Mouse (Mus musculus): ENCODE results near the gene Thsd7b. TPM values are rescaled to one million over a fixed set of nuclear protein-coding genes. Genes with fewer than 3 reads are reported as not detected.
"Not testable (repeated sequence)": the region's sequence is repeated elsewhere in the genome, so short reads cannot be mapped to it uniquely, and the experiment has no call there.

The Thsd7b gene
- total and polyA plus RNA-seq, 3 experiments = 0.08 to 0.23 (median 0.12) TPM

DNA sequence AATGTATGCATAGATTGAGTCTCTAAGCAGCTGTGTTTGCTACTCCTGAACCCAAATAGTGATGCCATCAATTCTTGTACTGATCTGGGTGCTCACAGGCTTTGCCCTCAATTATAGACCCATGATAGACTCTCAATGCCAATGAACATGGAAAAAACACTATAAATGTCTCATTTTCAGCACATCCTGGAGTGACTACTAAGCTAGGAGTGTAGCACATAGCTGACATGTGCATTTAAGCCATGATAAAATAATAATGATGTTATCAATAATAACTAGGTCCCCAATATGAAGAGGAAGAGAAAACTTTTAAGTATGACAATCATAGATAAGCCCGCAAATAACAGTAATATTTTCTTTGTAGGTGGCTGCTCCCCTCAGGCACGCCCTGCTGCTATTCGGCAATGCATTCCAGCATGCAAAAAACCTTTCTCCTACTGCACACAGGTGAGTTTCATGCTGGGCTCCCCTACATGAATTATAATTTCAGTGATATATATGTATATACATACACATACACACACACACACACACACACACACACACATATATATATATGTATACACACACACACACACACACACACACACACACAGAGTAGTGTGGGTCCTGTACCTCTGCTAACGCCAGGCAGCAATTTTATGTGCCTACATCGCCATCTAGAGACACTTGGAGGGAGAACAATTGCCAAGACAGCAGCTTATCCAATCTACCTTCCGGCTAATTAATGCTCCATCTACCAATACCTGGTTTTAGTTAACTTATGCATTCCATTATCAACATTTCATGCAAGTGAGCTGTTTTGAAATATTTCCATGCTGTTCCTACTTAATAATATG lies 919.3 kb downstream of the Thsd7b start:
- no peak overlapping the region for H3K4me3 ChIP-seq
- intact Hi-C loops (cut with DNase I) = loop anchor here (5.0 kb wide), 3 partner anchors 350 to 1315 kb away; no protein-coding TSS in a partner anchor
- TF ChIP-seq POLR2A (IDR thresholded peaks at IDR 0.05; ENCODE audit: insufficient read depth, low read depth, low read length) = no peak
- TF ChIP-seq CTCF (IDR thresholded peaks at IDR 0.05) = peak; percentile 68
- no peak overlapping the region for H3K9ac ChIP-seq (ENCODE audit: low read depth, low read length)
- peaks cover 2% of the 10 kb centered on the region for H3K4me1 ChIP-seq (ENCODE audit: control insufficient read depth, insufficient read depth, low read length)
- no peaks in the 10 kb centered on the region for H3K27me3 ChIP-seq (ENCODE audit: control insufficient read depth, insufficient read depth, low read length)
- no peaks in the 10 kb centered on the region for H3K36me3 ChIP-seq (ENCODE audit: control insufficient read depth, insufficient read depth, low read length)
- H3K27ac ChIP-seq = no peak overlapping the region
- DNase-seq = no peak
- no peaks in the 10 kb centered on the region for H3K79me2 ChIP-seq (replicated peaks; ENCODE audit: control insufficient read depth, insufficient read depth, low read length)
- WGBS = 37% methylated on average over 6 of the region's 6 CpGs

DNA sequence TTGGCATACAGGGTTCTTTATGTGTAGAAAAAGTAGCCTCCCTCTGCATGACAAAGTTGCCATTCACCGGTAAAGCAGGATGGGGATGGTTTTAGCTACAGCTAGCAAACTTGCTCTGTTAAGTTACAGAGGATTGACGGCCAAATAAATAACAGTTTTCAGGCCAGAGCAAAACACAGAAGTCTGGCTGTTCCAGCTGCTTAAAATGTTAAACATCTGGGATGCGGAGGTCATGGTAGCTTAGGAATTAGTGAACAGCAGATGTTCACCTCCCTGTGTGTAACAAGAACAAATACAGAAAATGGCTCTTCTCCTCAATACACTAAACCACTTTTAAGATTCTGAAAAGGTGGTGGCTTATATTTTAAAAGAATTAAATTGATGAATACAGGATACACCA lies 944.3 kb downstream of the Thsd7b start:
- Histone ChIP-seq H3K27ac (no peak overlapping the region), H3K4me3 (no peak overlapping the region), H3K27me3 (ENCODE audit: control insufficient read depth, insufficient read depth, low read length) (no peaks in the 10 kb centered on the region), H3K4me1 (ENCODE audit: control insufficient read depth, insufficient read depth, low read length) (no peaks in the 10 kb centered on the region), H3K36me3 (ENCODE audit: control insufficient read depth, insufficient read depth, low read length) (no peaks in the 10 kb centered on the region), H3K79me2 (replicated peaks; ENCODE audit: control insufficient read depth, insufficient read depth, low read length) (no peaks in the 10 kb centered on the region), H3K9ac (ENCODE audit: low read depth, low read length) (no peak overlapping the region)
- intact Hi-C loops (cut with DNase I) = loop anchor here (5.0 kb wide), 1 partner anchor 1265 kb away; no protein-coding TSS in a partner anchor
- TF ChIP-seq POLR2A (IDR thresholded peaks at IDR 0.05; ENCODE audit: insufficient read depth, low read depth, low read length) (no peak), CTCF (IDR thresholded peaks at IDR 0.05) (no peak), EP300 (IDR thresholded peaks at IDR 0.05; ENCODE audit: insufficient read depth, low read depth, low read length) (no peak)
- no peak for DNase-seq
- 71% methylated on average over 3 of the region's 3 CpGs for whole genome bisulfite sequencing

DNA sequence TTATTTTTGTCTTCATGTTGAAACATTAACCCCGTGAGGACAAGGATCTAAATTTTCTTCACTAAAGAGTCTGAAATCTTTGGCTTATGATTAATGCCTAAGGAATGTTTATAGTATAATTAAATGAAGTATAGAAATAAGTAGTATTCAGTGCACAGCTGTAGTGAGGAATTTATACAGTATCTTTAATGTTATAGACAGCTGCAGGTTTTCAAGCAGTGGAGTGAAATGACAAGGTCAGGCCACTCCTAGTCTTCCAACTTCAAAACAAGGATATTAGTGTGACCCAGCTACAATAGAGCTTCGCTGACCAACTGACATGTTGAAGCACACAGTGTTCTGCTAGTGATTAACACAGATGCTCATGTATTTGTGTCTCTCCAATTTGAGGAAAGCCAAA lies 949.8 kb downstream of the Thsd7b start:
- WGBS = 72% methylated on average over 2 of the region's 2 CpGs
- H3K9ac ChIP-seq (ENCODE audit: low read depth, low read length) = no peak overlapping the region
- H3K27me3 ChIP-seq (ENCODE audit: control insufficient read depth, insufficient read depth, low read length) = no peaks in the 10 kb centered on the region
- H3K27ac ChIP-seq = no peak overlapping the region
- intact Hi-C loops (cut with DNase I) = no loop called here
- H3K36me3 ChIP-seq (ENCODE audit: control insufficient read depth, insufficient read depth, low read length) = no peaks in the 10 kb centered on the region
- TF ChIP-seq POLR2A (IDR thresholded peaks at IDR 0.05; ENCODE audit: insufficient read depth, low read depth, low read length) = no peak
- TF ChIP-seq CTCF (IDR thresholded peaks at IDR 0.05) = no peak
- TF ChIP-seq EP300 (IDR thresholded peaks at IDR 0.05; ENCODE audit: insufficient read depth, low read depth, low read length) = no peak
- no peaks in the 10 kb centered on the region for H3K4me1 ChIP-seq (ENCODE audit: control insufficient read depth, insufficient read depth, low read length)
- no peak for DNase-seq
- no peak overlapping the region for H3K4me3 ChIP-seq
- H3K79me2 ChIP-seq (replicated peaks; ENCODE audit: control insufficient read depth, insufficient read depth, low read length) = no peaks in the 10 kb centered on the region

DNA sequence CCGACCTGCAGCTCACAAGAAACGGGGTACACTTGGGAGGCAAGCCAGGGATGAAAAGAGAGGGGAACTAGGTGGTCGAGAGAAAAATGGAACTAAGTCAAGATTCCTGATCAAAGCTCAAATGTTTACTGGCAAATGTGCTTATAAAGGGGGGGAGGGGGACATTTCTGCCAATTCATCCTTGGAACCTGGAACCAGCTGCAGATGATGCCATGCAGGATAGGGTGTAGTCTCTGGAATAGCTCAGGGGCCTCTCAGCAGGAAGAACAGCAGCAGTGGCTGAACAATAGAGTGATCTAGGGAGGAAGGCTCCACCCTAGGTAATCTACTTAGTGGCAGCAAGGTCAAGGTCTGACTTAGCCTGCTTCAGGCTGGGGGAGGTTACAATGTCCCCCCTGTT lies 972.5 kb downstream of the Thsd7b start:
- no peaks in the 10 kb centered on the region for H3K36me3 ChIP-seq (ENCODE audit: control insufficient read depth, insufficient read depth, low read length)
- H3K9ac ChIP-seq (ENCODE audit: low read depth, low read length) = no peak overlapping the region
- no peaks in the 10 kb centered on the region for H3K27me3 ChIP-seq (ENCODE audit: control insufficient read depth, insufficient read depth, low read length)
- no peaks in the 10 kb centered on the region for H3K79me2 ChIP-seq (replicated peaks; ENCODE audit: control insufficient read depth, insufficient read depth, low read length)
- H3K4me3 ChIP-seq = no peak overlapping the region
- H3K4me1 ChIP-seq (ENCODE audit: control insufficient read depth, insufficient read depth, low read length) = no peaks in the 10 kb centered on the region
- no peak overlapping the region for H3K27ac ChIP-seq
- no peak for DNase-seq
- TF ChIP-seq CTCF (IDR thresholded peaks at IDR 0.05) (no peak), POLR2A (IDR thresholded peaks at IDR 0.05; ENCODE audit: insufficient read depth, low read depth, low read length) (no peak), EP300 (IDR thresholded peaks at IDR 0.05; ENCODE audit: insufficient read depth, low read depth, low read length) (no peak)
- 69% methylated on average over 3 of the region's 3 CpGs for whole genome bisulfite sequencing
- intact Hi-C loops (cut with DNase I) = no loop called here

DNA sequence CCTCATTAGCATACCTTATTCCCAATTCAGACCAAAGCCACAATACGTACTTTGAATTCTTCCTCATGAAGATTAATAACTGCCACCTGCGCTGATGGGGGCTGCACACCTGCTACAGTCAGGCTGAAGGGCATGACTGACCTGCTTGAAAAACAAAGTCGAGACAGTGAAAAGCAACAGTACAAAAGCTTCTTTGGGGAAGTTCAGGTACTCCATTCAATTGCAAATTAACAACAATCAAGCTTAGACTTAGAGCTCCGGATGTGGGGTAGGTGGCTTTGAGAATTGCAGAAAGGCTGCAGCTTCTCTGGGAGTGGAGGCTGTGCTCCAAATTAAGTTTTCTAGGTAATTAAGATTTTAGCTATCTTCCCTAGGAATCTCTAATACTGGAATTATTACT lies 973.2 kb downstream of the Thsd7b start:
- H3K36me3 ChIP-seq (ENCODE audit: control insufficient read depth, insufficient read depth, low read length); DNase-seq; H3K27me3 ChIP-seq (ENCODE audit: control insufficient read depth, insufficient read depth, low read length); intact Hi-C loops (cut with DNase I); H3K79me2 ChIP-seq (replicated peaks; ENCODE audit: control insufficient read depth, insufficient read depth, low read length); H3K4me1 ChIP-seq (ENCODE audit: control insufficient read depth, insufficient read depth, low read length); H3K4me3 ChIP-seq; H3K9ac ChIP-seq (ENCODE audit: low read depth, low read length); H3K27ac ChIP-seq: not testable (repeated sequence)
- 91% methylated on average over 4 of the region's 4 CpGs for WGBS

DNA sequence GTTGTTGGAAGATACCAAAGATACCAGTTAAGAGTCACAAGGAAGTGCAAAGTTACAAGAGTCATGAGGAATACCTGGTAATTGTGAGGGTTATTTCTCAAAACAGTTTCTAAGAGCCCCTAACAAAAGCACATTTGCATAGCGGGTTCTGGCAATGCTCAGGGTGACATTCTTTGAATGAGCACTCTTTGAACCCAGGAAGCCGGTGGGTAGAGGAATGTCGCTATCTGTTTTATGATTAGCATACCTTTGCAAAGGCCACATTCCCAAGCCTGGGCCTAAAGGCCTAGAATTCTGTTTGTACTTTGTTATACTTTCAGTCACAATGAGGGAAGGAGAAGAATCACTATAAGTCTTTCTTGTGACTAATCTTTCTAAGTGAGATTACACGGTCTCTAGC lies 973.8 kb downstream of the Thsd7b start:
- WGBS = 75% methylated on average over 4 of the region's 4 CpGs
- H3K27ac ChIP-seq; intact Hi-C loops (cut with DNase I); H3K36me3 ChIP-seq (ENCODE audit: control insufficient read depth, insufficient read depth, low read length); H3K4me3 ChIP-seq; H3K79me2 ChIP-seq (replicated peaks; ENCODE audit: control insufficient read depth, insufficient read depth, low read length); DNase-seq; H3K4me1 ChIP-seq (ENCODE audit: control insufficient read depth, insufficient read depth, low read length); H3K9ac ChIP-seq (ENCODE audit: low read depth, low read length); H3K27me3 ChIP-seq (ENCODE audit: control insufficient read depth, insufficient read depth, low read length): not testable (repeated sequence)
